Mouse (Mus musculus) spleen, adult 2 months (tissue): ENCODE measurements around the gene Hist2h2bb. TPM values are rescaled to one million over a fixed set of nuclear protein-coding genes. Genes with fewer than 3 reads are reported as not detected.

ENCODE experiments used
- DNase-seq, 2 experiments: peaks; one replicate each; pipeline versions ENCODE4 v3.0.0 to v3.0.0-alpha.2; 2012 to 2021; ENCODE audit warnings: low spot score in 2 of 2, low read depth in 1 of 2
- H3K27ac ChIP-seq: fragments of 200-500 bp; 2 replicates; pipeline ENCODE4 v1.5.1; 2012; ENCODE audit warnings: low read length, inconsistent platforms; ENCODE audit not compliant: insufficient read depth
- H3K27me3 ChIP-seq: fragments of 200-500 bp; 2 replicates; pipeline ENCODE4 v1.6.1; 2012; ENCODE audit warnings: mild to moderate bottlenecking, moderate library complexity, low read length, inconsistent platforms; ENCODE audit not compliant: control insufficient read depth, insufficient read depth
- H3K36me3 ChIP-seq: fragments of 200-500 bp; 2 replicates; pipeline ENCODE4 v1.6.1; 2012; ENCODE audit warnings: mild to moderate bottlenecking, low read length, inconsistent platforms; ENCODE audit not compliant: control insufficient read depth, insufficient read depth
- H3K4me1 ChIP-seq: fragments of 200-500 bp; 2 replicates; pipeline ENCODE4 v1.6.1; 2011; ENCODE audit warnings: inconsistent platforms; ENCODE audit not compliant: control insufficient read depth, insufficient read depth, insufficient read length
- H3K4me3 ChIP-seq: fragments of 200-500 bp; 2 replicates; pipeline ENCODE4 v1.5.1; 2011; ENCODE audit warnings: mild to moderate bottlenecking, inconsistent platforms; ENCODE audit not compliant: insufficient read depth, insufficient read length; ENCODE audit errors: extremely low read depth
- CTCF ChIP-seq: fragments of 200-500 bp; IDR thresholded peaks from 2 replicates; pipeline ENCODE4 v1.5.1; 2011; ENCODE audit warnings: mild to moderate bottlenecking, inconsistent platforms; ENCODE audit not compliant: insufficient read depth, insufficient read length, insufficient replicate concordance; ENCODE audit errors: extremely low read depth
- POLR2A ChIP-seq: fragments of 200-500 bp; IDR thresholded peaks from 2 replicates; pipeline ENCODE4 v1.6.1; 2011; ENCODE audit warnings: low read depth, low read length, inconsistent platforms
- WGBS: fragments of 180-500 bp; shearing (Covaris S2); methylation state at CpG from one replicate; pipeline ENCODE4 v1.1.7; 2018; 5-methylcytosine and 5-hydroxymethylcytosine counted together
- polyA plus RNA-seq: library from polyadenylated mRNA; depleted of rRNA; stranded (reverse); fragments of >200 nt; gene quantifications from 2 replicates; pipeline ENCODE4 v1.2.3, GENCODE M21; 2012

The Hist2h2bb gene
- polyA plus RNA-seq, 1 experiment, result 14.7 TPM

DNA sequence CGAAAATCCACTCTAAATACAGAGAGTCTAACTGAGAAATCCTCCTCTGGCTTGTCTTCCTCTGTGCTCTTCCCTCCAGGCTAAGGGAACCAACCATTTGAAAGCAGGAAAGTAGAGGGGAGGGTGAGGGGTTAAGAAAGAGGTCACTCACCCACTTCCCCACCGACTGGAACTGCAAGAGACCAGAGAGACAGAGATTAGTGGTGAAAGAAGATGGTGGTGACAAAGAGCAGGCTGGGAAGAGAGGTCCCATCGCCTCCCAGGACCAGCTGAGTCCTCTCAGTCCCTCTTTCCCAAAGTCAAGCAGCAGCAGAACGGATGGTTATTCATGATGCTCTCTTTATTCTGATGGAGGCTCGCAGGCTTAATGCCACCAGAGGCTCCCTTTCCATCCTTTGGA lies 23.8 kb downstream of the Hist2h2bb start:
- TF ChIP-seq CTCF (no peak), POLR2A (no peak)
- 27% methylated on average over 5 of the region's 5 CpGs for WGBS
- H3K4me1 ChIP-seq, result peaks cover 4% of the 10 kb centered on the region; the same call in 1 of the 2 replicates
- H3K36me3 ChIP-seq, result no peaks in the 10 kb centered on the region
- H3K27ac ChIP-seq, result no peak overlapping the region
- H3K4me3 ChIP-seq, result no peak overlapping the region
- H3K27me3 ChIP-seq, result 0 out of 2 replicates have a peak, but pooled peaks cover 1% of the 10 kb centered on the region
- no peak for DNase-seq

DNA sequence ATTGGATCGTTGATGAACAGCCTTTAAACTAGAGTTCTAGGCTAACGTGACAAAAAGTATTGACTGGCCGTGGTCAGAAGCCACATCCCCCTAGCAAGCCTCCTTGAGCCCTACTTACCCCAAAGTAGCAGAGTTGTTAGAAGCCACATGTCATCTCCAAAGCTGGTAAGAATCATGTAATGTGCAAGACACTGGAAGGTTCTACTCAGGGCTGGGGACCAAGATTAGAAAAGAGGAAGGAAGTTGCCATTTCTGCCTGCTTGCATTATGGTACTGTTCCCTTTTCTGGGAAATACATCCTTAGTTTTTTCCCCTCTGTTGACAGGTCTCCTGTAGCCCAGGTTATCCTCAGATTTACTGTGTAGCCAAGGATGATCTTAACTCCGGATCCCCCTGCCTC lies 24.2 kb downstream of the Hist2h2bb start, which contains the start of gene Fcgr1:
TSS of gene Fcgr1 (minus strand) at position 183 of the 400 bp plus-strand sequence.
- Histone ChIP-seq H3K4me3 (no peak within 1 kb of the TSS), H3K27ac (no peak within 1 kb of the TSS; the same call in 1 of the 2 replicates), H3K27me3 (0 out of 2 replicates have a peak, but pooled peaks cover 1% of the 10 kb centered on the region), H3K4me1 (peaks cover 4% of the 10 kb centered on the region; the same call in 1 of the 2 replicates), H3K36me3 (no peaks in the 10 kb centered on the region)
- TF ChIP-seq CTCF, result no peak
- TF ChIP-seq POLR2A, result no peak
- 13% methylated on average over 4 of the region's 4 CpGs for WGBS
- no peak for DNase-seq

DNA sequence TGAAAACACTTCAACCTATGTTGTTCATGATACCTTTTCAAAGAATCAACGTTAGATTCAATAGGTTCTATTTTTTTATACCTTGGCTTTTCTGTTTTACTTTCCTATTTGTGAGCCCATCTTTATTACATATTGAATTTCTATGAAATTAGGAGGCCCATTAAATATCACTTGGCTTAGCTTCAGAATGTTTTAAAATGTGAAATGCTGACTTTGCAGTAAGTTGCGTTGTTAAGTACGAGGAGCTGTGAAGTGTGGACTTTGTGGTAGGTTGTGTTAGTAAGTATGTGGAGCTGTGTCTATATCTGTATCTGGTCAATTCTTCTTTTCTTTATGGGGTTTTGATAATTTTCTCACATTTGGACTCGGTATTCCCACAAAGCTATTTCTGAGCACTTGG lies 28.8 kb downstream of the Hist2h2bb start:
- whole genome bisulfite sequencing, result 92% methylated on average over 4 of the region's 4 CpGs
- Histone ChIP-seq H3K4me3 (no peak overlapping the region), H3K27me3 (no peaks in the 10 kb centered on the region), H3K4me1 (peaks cover 8% of the 10 kb centered on the region; the same call in 1 of the 2 replicates), H3K27ac (no peak overlapping the region), H3K36me3 (no peaks in the 10 kb centered on the region)
- TF ChIP-seq POLR2A (no peak), CTCF (no peak)
- DNase-seq, result no peak

DNA sequence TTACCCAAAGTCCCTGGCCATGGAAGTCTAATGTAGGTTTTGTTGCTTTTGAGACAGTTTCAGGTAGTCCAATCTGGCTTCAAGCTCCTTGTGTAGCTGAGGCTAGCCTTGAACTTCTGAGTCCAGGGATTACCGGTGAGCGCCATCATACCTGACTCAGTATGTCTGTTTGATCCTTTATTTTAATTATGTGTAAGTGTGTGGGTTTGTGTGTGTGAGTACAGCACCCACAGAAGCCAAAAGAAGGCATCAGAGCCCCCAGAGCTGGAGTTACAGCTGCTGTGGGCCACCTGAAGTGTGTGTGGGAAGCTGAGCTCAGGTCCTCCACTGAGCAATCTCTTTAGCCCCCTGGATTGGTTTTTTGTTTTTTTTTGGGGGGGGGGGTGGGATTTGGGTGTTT lies 30.0 kb downstream of the Hist2h2bb start:
- Histone ChIP-seq H3K27me3 (no peaks in the 10 kb centered on the region), H3K36me3 (no peaks in the 10 kb centered on the region), H3K4me3 (no peak overlapping the region), H3K4me1 (peaks cover 4% of the 10 kb centered on the region; the same call in 1 of the 2 replicates), H3K27ac (no peak overlapping the region)
- no peak for DNase-seq
- TF ChIP-seq CTCF (no peak), POLR2A (no peak)
- 96% methylated on average over 2 of the region's 2 CpGs for WGBS

DNA sequence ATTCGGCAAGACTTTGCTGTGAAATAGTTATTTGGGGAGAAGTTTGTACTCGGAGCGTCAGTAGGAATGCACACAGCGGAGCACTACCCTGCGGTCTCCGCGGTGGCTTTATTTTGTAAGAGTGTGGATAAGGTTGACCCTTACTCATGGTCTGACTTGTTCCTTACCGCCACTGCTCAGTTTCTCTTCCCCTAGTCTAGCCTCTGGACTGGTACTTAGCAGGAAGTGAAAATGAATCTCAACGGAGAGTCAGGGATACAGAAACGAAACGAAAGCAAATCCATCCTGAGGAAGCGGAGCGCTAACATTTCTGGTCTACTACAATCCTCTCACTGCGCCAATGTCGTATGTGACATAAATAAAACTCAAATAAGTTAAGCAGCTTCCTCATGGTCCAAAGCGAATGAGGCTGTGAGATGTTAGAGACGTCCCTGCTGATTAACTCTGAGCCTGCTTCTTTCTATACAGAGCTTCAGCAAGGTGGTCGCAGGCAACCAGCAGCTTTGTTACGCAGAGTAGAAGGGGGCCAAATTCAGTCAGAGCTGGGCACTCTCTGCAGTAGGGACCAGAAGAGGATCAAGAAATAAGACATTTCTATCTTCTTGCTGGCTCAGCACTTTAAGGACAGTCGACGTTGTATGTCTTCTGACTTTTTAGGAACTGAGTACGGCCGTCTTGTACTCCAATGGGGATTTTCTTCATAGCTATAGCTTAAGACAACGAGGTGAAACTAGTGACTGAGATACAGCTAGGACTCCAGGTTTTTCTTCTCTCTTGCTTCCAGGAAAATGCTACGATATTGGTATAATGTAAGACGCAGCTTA lies 31.4 kb downstream of the Hist2h2bb start:
- H3K27me3 ChIP-seq, result no peaks in the 10 kb centered on the region
- TF ChIP-seq CTCF (no peak), POLR2A (no peak)
- WGBS, result 34% methylated on average over 26 of the region's 26 CpGs
- peak overlapping the region; percentile 50 for H3K4me3 ChIP-seq
- H3K4me1 ChIP-seq, result peaks cover 4% of the 10 kb centered on the region; the same call in 1 of the 2 replicates
- no peak for DNase-seq
- H3K27ac ChIP-seq, result peak overlapping the region; percentile 45; the same call in 1 of the 2 replicates
- H3K36me3 ChIP-seq, result no peaks in the 10 kb centered on the region

DNA sequence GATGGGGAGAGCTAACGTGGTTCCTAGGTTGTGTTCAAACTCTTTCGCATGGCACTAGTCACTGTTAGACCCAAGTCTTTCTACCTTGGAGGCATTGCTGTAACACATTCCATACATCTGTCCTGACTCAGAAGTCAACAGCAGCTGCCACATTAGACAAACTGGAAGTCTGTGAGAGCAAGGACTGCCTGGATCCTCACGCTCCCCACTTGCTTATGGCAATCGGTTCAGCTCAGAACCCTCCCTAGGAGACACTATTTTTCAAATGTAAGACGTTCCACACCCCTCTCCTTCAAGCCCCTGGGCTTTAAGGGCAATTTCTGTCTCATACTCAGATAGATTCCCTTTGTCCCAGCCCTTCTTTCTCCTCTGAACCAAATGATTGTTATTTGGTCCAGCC lies 32.5 kb downstream of the Hist2h2bb start:
- DNase-seq, result no peak
- 89% methylated on average over 5 of the region's 5 CpGs for WGBS
- Histone ChIP-seq H3K4me3 (no peak overlapping the region), H3K27me3 (no peaks in the 10 kb centered on the region), H3K36me3 (no peaks in the 10 kb centered on the region), H3K27ac (no peak overlapping the region), H3K4me1 (peaks cover 4% of the 10 kb centered on the region; the same call in 1 of the 2 replicates)
- TF ChIP-seq POLR2A, result no peak
- no peak for TF ChIP-seq CTCF

DNA sequence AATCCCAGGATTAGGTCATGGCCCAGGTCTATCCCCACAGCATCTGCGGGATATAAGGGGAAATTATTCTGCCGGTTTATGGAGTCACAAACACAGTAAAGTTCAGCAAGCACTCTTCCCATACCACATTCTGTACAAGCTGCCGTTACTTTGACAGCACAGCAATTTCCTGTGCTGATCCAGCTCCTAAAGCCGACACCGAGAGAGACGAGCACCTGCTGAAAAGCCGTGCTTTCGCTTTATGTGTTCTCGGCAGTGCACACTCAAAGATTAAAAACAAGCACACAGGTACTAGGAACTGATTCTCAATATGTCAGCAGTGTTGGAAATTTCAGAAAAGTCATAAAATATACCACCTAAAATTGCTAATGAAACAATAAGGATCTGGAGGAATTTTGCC lies 37.0 kb downstream of the Hist2h2bb start:
- Histone ChIP-seq H3K27ac (no peak overlapping the region), H3K27me3 (no peaks in the 10 kb centered on the region), H3K4me1 (peaks cover 4% of the 10 kb centered on the region; the same call in 1 of the 2 replicates), H3K4me3 (no peak overlapping the region), H3K36me3 (no peaks in the 10 kb centered on the region)
- WGBS, result 21% methylated on average over 9 of the region's 9 CpGs
- DNase-seq, result no peak
- TF ChIP-seq CTCF (no peak), POLR2A (no peak)
